Mouse (Mus musculus) limb, embryonic 14.5 days (tissue): ENCODE measurements around the gene Cd9. TPM values are rescaled to one million over a fixed set of nuclear protein-coding genes. Genes with fewer than 3 reads are reported as not detected.
A peak's percentile ranks its signal among the peaks of the same experiment; 100 is the strongest.

ENCODE experiments used
- ATAC-seq: fragments of 200-750 bp; cut with Nextera tagmentation; 2 replicates; pipeline ENCODE4 v1.8.0; 2017; ENCODE audit warnings: low read depth, moderate number of reproducible peaks, moderate TSS enrichment; ENCODE audit not compliant: low FRiP score
- DNase-seq: peaks from one replicate; pipeline ENCODE4 v3.0.0-alpha.2; 2015; ENCODE audit warnings: low spot score
- H3K27ac ChIP-seq: fragments of 300-500 bp; sonication (generic); replicated peaks from 2 replicates; pipeline ENCODE4 v1.5.1; 2014; ENCODE audit warnings: low read depth, mild to moderate bottlenecking, low read length, moderate library complexity, mixed read lengths
- H3K27me3 ChIP-seq: fragments of 300-500 bp; sonication (generic); 2 replicates; pipeline ENCODE4 v1.6.1; 2014; ENCODE audit warnings: low read length, mixed read lengths; ENCODE audit not compliant: control insufficient read depth, insufficient read depth
- H3K36me3 ChIP-seq: fragments of 300-500 bp; sonication (generic); 2 replicates; pipeline ENCODE4 v1.6.1; 2014; ENCODE audit warnings: mild to moderate bottlenecking, low read length, moderate library complexity, mixed read lengths; ENCODE audit not compliant: control insufficient read depth, insufficient read depth
- H3K4me1 ChIP-seq: fragments of 300-500 bp; sonication (generic); 2 replicates; pipeline ENCODE4 v1.6.1; 2014; ENCODE audit warnings: antibody characterized with exemption, low read length, mixed read lengths; ENCODE audit not compliant: control insufficient read depth, insufficient read depth
- H3K4me2 ChIP-seq: fragments of 300-500 bp; sonication (generic); replicated peaks from 2 replicates; pipeline ENCODE4 v1.6.1; 2014; ENCODE audit warnings: low read depth, mild to moderate bottlenecking, low read length, moderate library complexity; ENCODE audit not compliant: severe bottlenecking
- H3K4me3 ChIP-seq: fragments of 300-500 bp; sonication (generic); replicated peaks from 2 replicates; pipeline ENCODE4 v1.5.1; 2014; ENCODE audit warnings: low read length
- H3K9ac ChIP-seq: fragments of 300-500 bp; sonication (generic); 2 replicates; pipeline ENCODE4 v1.6.1; 2014; ENCODE audit warnings: mild to moderate bottlenecking, low read depth, low read length, moderate library complexity; ENCODE audit not compliant: severe bottlenecking
- H3K9me3 ChIP-seq: fragments of 300-500 bp; sonication (generic); 2 replicates; pipeline ENCODE4 v1.6.1; 2016; ENCODE audit warnings: low read length; ENCODE audit not compliant: control insufficient read depth
- POLR2A ChIP-seq: fragments of 200-500 bp; IDR thresholded peaks from 2 replicates; pipeline ENCODE4 v1.8.0; 2012; ENCODE audit warnings: inconsistent platforms, mild to moderate bottlenecking, moderate library complexity, borderline replicate concordance; ENCODE audit not compliant: insufficient read depth, insufficient read length; ENCODE audit errors: extremely low read depth
- WGBS: fragments of 180-500 bp; shearing (Covaris S2); extraction: QIAGEN DNeasy Blood & Tissue Kit; methylation state at CpG from one replicate; pipeline ENCODE4 v1.1.7; 2014; 5-methylcytosine and 5-hydroxymethylcytosine counted together
- polyA plus RNA-seq, 2 experiments: library from polyadenylated mRNA; depleted of rRNA in 1 of 2; stranded (reverse) in 1 of 2; unstranded in 1 of 2; fragments of >200 nt; fragmentation: Nextera tagmentation in 1 of 2; extraction: Ambion mirVana in 1 of 2; gene quantifications; 2 replicates each; pipeline versions ENCODE4 v1.2.1 to v1.2.3; 2012 to 2014

The Cd9 gene
- polyA plus RNA-seq, 2 experiments, result 215 to 323 TPM

GRCm38 (mm10) chr6:125511196-125511595, 16.6 kb upstream of the Cd9 start:
- no peak overlapping the region for H3K9ac ChIP-seq
- no peak overlapping the region for H3K27ac ChIP-seq
- DNase-seq, result no peak
- WGBS, result 75% methylated on average over 7 of the region's 7 CpGs
- H3K36me3 ChIP-seq, result no peaks in the 10 kb centered on the region
- TF ChIP-seq POLR2A, result no peak
- H3K4me3 ChIP-seq, result no peak overlapping the region
- H3K9me3 ChIP-seq, result no peaks in the 10 kb centered on the region
- no peaks in the 10 kb centered on the region for H3K27me3 ChIP-seq
- H3K4me1 ChIP-seq, result peaks cover 9% of the 10 kb centered on the region
- ATAC-seq, result no peak
- no peak overlapping the region for H3K4me2 ChIP-seq

- Histone ChIP-seq H3K27me3 (no peaks in the 10 kb centered on the region), H3K27ac (no peak overlapping the region), H3K9me3 (no peaks in the 10 kb centered on the region), H3K9ac (no peak overlapping the region), H3K4me2 (no peak overlapping the region), H3K4me3 (no peak overlapping the region), H3K4me1 (peaks cover 9% of the 10 kb centered on the region), H3K36me3 (no peaks in the 10 kb centered on the region)
- DNase-seq (no peak), ATAC-seq (peak; percentile 53)
- TF ChIP-seq POLR2A, result no peak
Measured at GRCm38 (mm10) chr6:125510645-125511044, 16.1 kb upstream of the Cd9 start.

- no peak for ATAC-seq
- H3K4me3 ChIP-seq, result no peak overlapping the region
- peaks cover 9% of the 10 kb centered on the region for H3K4me1 ChIP-seq
- WGBS, result 77% methylated on average over 3 of the region's 3 CpGs
- H3K27ac ChIP-seq, result no peak overlapping the region
- H3K4me2 ChIP-seq, result no peak overlapping the region
- DNase-seq, result no peak
- H3K36me3 ChIP-seq, result no peaks in the 10 kb centered on the region
- H3K9ac ChIP-seq, result no peak overlapping the region
- no peak for TF ChIP-seq POLR2A
- no peaks in the 10 kb centered on the region for H3K27me3 ChIP-seq
- no peaks in the 10 kb centered on the region for H3K9me3 ChIP-seq
Measured at GRCm38 (mm10) chr6:125509783-125510182, 15.2 kb upstream of the Cd9 start.

- Histone ChIP-seq H3K27me3 (no peaks in the 10 kb centered on the region), H3K36me3 (no peaks in the 10 kb centered on the region), H3K4me1 (peaks cover 9% of the 10 kb centered on the region), H3K9me3 (no peaks in the 10 kb centered on the region), H3K4me3 (no peak overlapping the region), H3K27ac (no peak overlapping the region), H3K9ac (no peak overlapping the region), H3K4me2 (no peak overlapping the region)
- no peak for TF ChIP-seq POLR2A
- DNase-seq (no peak), ATAC-seq (no peak)
- 90% methylated on average over 4 of the region's 4 CpGs for WGBS
Measured at GRCm38 (mm10) chr6:125506427-125506826, 11.8 kb upstream of the Cd9 start.

GRCm38 (mm10) chr6:125504622-125505355, 10.2 kb upstream of the Cd9 start:
- no peaks in the 10 kb centered on the region for H3K4me1 ChIP-seq
- no peak for TF ChIP-seq POLR2A
- H3K4me2 ChIP-seq, result no peak overlapping the region
- no peak overlapping the region for H3K9ac ChIP-seq
- H3K36me3 ChIP-seq, result no peaks in the 10 kb centered on the region
- ATAC-seq (no peak), DNase-seq (no peak)
- 49% methylated on average over 3 of the region's 3 CpGs for WGBS
- H3K9me3 ChIP-seq, result no peaks in the 10 kb centered on the region
- no peak overlapping the region for H3K27ac ChIP-seq
- H3K27me3 ChIP-seq, result no peaks in the 10 kb centered on the region
- no peak overlapping the region for H3K4me3 ChIP-seq
